Mouse (Mus musculus) liver, embryonic 14.5 days (tissue): Measurements from ENCODE around the gene Mapk10. TPM values are rescaled to one million over a fixed set of nuclear protein-coding genes. Genes with fewer than 3 reads are reported as not detected.

Experiments used
- ATAC-seq: fragments of 200-750 bp; cut with Nextera tagmentation; 2 replicates; pipeline ENCODE4 v1.8.0; 2017; ENCODE audit warnings: moderate number of reproducible peaks, mild to moderate bottlenecking, moderate library complexity; ENCODE audit not compliant: insufficient read depth
- DNase-seq, 3 experiments: peaks; one replicate each; pipeline ENCODE4 v3.0.0-alpha.2; 2012 to 2013; ENCODE audit warnings: low read depth in 3 of 3, low spot score in 3 of 3
- H3K27ac ChIP-seq: fragments of 300-500 bp; sonication (generic); 2 replicates; pipeline ENCODE4 v1.5.1; 2014; ENCODE audit warnings: moderate library complexity, mild to moderate bottlenecking, control low read depth, inconsistent platforms
- H3K27me3 ChIP-seq: fragments of 300-500 bp; sonication (generic); 2 replicates; pipeline ENCODE4 v1.6.1; 2014; ENCODE audit warnings: mild to moderate bottlenecking, low read length, moderate library complexity; ENCODE audit not compliant: control insufficient read depth, insufficient read depth
- H3K36me3 ChIP-seq: fragments of 300-500 bp; sonication (generic); replicated peaks from 2 replicates; pipeline ENCODE4 v1.6.1; 2014; ENCODE audit warnings: low read depth; ENCODE audit not compliant: control insufficient read depth, insufficient read depth
- H3K4me1 ChIP-seq, 2 experiments: fragments of 200-500 bp in 1 of 2; fragments of 300-500 bp in 1 of 2; sonication (generic) in 1 of 2; replicated peaks; 2 replicates each; pipeline ENCODE4 v1.6.1; 2012 to 2014; ENCODE audit warnings: antibody characterized with exemption in 1 of 2, inconsistent platforms in 1 of 2, low read length in 1 of 2; ENCODE audit not compliant: control insufficient read depth in 2 of 2, insufficient read depth in 2 of 2
- H3K4me2 ChIP-seq: fragments of 300-500 bp; sonication (generic); 2 replicates; pipeline ENCODE4 v1.6.1; 2014; ENCODE audit warnings: low read depth, mild to moderate bottlenecking, control low read depth, moderate library complexity
- H3K4me3 ChIP-seq, 2 experiments: fragments of 200-500 bp in 1 of 2; fragments of 300-500 bp in 1 of 2; sonication (generic) in 1 of 2; 2 replicates each; pipeline ENCODE4 v1.5.1; 2012 to 2014; ENCODE audit warnings: low read depth in 2 of 2, low read length in 2 of 2, mild to moderate bottlenecking in 2 of 2, control low read depth in 1 of 2, inconsistent platforms in 1 of 2, moderate library complexity in 1 of 2; ENCODE audit not compliant: insufficient read depth in 1 of 2
- H3K9ac ChIP-seq: fragments of 300-500 bp; sonication (generic); replicated peaks from 2 replicates; pipeline ENCODE4 v1.6.1; 2014; ENCODE audit warnings: mild to moderate bottlenecking, control low read depth, moderate library complexity
- H3K9me3 ChIP-seq: fragments of 300-500 bp; sonication (generic); 2 replicates; pipeline ENCODE4 v1.6.1; 2016; ENCODE audit warnings: low read length, mixed read lengths; ENCODE audit not compliant: control insufficient read depth
- CTCF ChIP-seq: IDR thresholded peaks from 2 replicates; pipeline ENCODE4 v1.5.1; 2016; ENCODE audit warnings: antibody characterized with exemption, low read depth, control low read depth
- EP300 ChIP-seq: IDR thresholded peaks from 2 replicates; pipeline ENCODE4 v1.6.1; 2016; ENCODE audit warnings: antibody characterized with exemption, low read depth
- WGBS: fragments of 180-500 bp; shearing (Covaris S2); extraction: QIAGEN DNeasy Blood & Tissue Kit; methylation state at CpG from one replicate; pipeline ENCODE4 v1.1.7; 2014; ENCODE audit not compliant: insufficient replicate concordance; 5-methylcytosine and 5-hydroxymethylcytosine counted together
- polyA plus RNA-seq, 2 experiments: library from polyadenylated mRNA; depleted of rRNA in 1 of 2; stranded (reverse) in 1 of 2; unstranded in 1 of 2; fragments of >200 nt; fragmentation: Nextera tagmentation in 1 of 2; extraction: Ambion mirVana in 1 of 2; gene quantifications; 2 replicates each; pipeline versions ENCODE4 v1.2.1 to v1.2.3; 2012 to 2014

Mapk10 gene
- polyA plus RNA-seq, 2 experiments = 0.01 TPM; not detected in 1

DNA sequence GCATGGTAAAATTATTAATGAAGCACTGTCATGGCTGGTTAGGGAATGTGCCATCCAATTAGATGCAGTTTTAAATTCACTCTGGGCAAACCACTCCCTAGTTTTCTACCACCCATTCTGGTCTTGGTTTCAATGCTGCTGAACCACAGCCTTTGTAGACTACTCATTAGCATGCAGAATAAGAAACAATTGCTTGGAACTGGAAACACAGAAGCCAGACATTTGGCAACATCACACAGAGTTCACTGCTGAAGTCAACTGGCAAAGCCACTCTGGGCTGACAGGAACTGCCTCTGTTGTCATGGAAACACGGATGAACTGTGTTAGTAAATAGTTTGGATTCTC, 50.0 kb downstream of the Mapk10 start:
- WGBS = 15% methylated on average over 1 of the region's 1 CpGs
- H3K4me3 ChIP-seq = no peak overlapping the region
- no peak overlapping the region for H3K4me2 ChIP-seq
- H3K9me3 ChIP-seq = no peaks in the 10 kb centered on the region
- TF ChIP-seq CTCF = no peak
- TF ChIP-seq EP300 = no peak
- no peak overlapping the region for H3K27ac ChIP-seq
- H3K9ac ChIP-seq = no peak overlapping the region
- no peaks in the 10 kb centered on the region for H3K27me3 ChIP-seq
- H3K4me1 ChIP-seq = no peaks in the 10 kb centered on the region
- DNase-seq (no peak), ATAC-seq (no peak)
- H3K36me3 ChIP-seq = no peaks in the 10 kb centered on the region

DNA sequence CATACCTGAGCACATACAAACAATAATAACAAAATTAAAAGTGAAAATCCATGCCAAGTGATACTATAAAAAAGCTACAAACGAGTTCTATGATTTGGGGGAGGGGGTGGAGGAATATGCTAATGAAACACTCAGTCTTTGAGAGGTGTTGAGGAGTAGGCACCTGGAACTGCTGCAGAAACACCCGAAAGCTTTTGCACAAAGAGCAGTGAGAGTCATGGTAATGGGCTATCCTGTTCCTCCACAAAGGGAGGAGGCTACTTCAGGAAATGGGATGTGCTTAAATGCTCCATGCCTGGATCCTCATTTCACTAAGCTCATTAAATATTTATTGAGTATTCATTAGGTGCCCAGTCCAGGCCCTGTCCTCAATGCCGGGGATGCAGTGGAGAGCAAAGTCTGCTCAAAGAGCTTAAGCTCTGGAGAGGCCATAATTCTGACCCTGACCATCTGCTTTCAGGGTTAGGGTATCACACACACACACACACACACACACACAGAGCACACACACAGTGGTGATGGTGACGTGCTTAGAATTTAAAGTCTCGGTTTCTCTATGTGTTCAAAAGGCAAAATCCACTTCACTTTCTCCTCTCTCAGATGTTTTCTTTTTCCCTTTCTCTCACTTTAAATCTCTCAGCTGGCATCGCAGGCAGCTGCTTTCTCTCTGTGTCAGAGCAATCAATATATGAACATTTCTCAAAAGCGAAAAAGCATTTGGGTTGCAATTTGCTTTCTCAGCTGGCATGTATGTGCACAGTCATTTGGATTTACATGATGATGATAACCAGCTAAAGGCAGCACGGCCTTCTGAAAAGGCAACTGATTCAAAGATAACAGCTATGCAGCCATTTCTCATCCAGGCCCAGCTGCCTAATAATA, 50.6 kb downstream of the Mapk10 start:
- no peak overlapping the region for H3K4me3 ChIP-seq
- no peak for ATAC-seq
- no peak overlapping the region for H3K27ac ChIP-seq
- H3K4me1 ChIP-seq = no peaks in the 10 kb centered on the region
- no peak overlapping the region for H3K4me2 ChIP-seq
- WGBS = 53% methylated on average over 8 of the region's 8 CpGs
- no peaks in the 10 kb centered on the region for H3K36me3 ChIP-seq
- DNase-seq = no peak
- H3K9me3 ChIP-seq = no peaks in the 10 kb centered on the region
- TF ChIP-seq CTCF (no peak), EP300 (no peak)
- no peak overlapping the region for H3K9ac ChIP-seq
- H3K27me3 ChIP-seq = no peaks in the 10 kb centered on the region

- no peak for DNase-seq
- no peak overlapping the region for H3K9ac ChIP-seq
- no peak for ATAC-seq
- H3K27me3 ChIP-seq = no peaks in the 10 kb centered on the region
- H3K4me3 ChIP-seq = no peak overlapping the region
- H3K36me3 ChIP-seq = no peaks in the 10 kb centered on the region
- no peak overlapping the region for H3K4me2 ChIP-seq
- H3K27ac ChIP-seq = no peak overlapping the region
- TF ChIP-seq CTCF (no peak), EP300 (no peak)
- WGBS = 71% methylated on average over 5 of the region's 5 CpGs
- no peaks in the 10 kb centered on the region for H3K4me1 ChIP-seq
- no peaks in the 10 kb centered on the region for H3K9me3 ChIP-seq
Measured at GRCm38 (mm10) chr5:103140935-103141334, 70.2 kb downstream of the Mapk10 start.

- Histone ChIP-seq H3K27me3 (no peaks in the 10 kb centered on the region), H3K27ac (no peak overlapping the region), H3K4me3 (no peak overlapping the region), H3K4me1 (no peaks in the 10 kb centered on the region), H3K36me3 (no peaks in the 10 kb centered on the region), H3K9me3 (no peaks in the 10 kb centered on the region), H3K4me2 (no peak overlapping the region), H3K9ac (no peak overlapping the region)
- DNase-seq (no peak), ATAC-seq (no peak)
- no peak for TF ChIP-seq CTCF
- TF ChIP-seq EP300 = no peak
- WGBS = 70% methylated on average over 9 of the region's 9 CpGs
Measured at GRCm38 (mm10) chr5:103134839-103135238, 76.3 kb downstream of the Mapk10 start.

DNA sequence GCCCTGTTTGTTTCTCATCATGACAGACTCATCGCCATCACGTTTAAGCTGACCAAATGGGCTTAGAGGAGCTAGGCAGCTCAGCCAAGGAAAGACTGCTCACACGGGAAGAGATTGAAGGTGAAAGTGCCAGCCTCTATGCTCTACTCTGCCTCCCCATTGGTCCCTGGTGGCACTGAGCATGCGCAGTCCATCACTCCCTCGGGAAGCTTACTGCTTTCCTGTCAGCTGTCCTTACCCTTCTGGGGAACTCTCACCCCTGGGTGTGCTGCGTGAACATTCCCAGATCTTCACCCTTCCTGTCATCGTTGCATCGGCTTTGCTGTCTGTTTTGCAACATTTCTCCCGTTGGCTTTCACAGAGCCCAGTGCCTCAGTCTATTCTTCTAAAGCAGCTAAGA, 77.5 kb downstream of the Mapk10 start:
- TF ChIP-seq EP300 = no peak
- no peak for TF ChIP-seq CTCF

More for the DNA sequence above, 77.5 kb downstream of the Mapk10 start:
- H3K4me1 ChIP-seq = no peaks in the 10 kb centered on the region
- DNase-seq = no peak
- H3K9ac ChIP-seq = no peak overlapping the region
- no peaks in the 10 kb centered on the region for H3K36me3 ChIP-seq
- no peak overlapping the region for H3K4me3 ChIP-seq
- 59% methylated on average over 9 of the region's 9 CpGs for WGBS
- H3K27me3 ChIP-seq = no peaks in the 10 kb centered on the region
- H3K4me2 ChIP-seq = no peak overlapping the region
- no peaks in the 10 kb centered on the region for H3K9me3 ChIP-seq
- H3K27ac ChIP-seq = no peak overlapping the region
- no peak for ATAC-seq
